Mouse (Mus musculus): Measurements from ENCODE around the gene Wfs1. TPM values are rescaled to one million over a fixed set of nuclear protein-coding genes. Genes with fewer than 3 reads are reported as not detected.
"Not testable (repeated sequence)": the region's sequence is repeated elsewhere in the genome, so short reads cannot be mapped to it uniquely, and the experiment has no call there.

Wfs1 gene
- polyA plus RNA-seq, 1 experiment from 2014 or later, result 5.3 TPM

DNA sequence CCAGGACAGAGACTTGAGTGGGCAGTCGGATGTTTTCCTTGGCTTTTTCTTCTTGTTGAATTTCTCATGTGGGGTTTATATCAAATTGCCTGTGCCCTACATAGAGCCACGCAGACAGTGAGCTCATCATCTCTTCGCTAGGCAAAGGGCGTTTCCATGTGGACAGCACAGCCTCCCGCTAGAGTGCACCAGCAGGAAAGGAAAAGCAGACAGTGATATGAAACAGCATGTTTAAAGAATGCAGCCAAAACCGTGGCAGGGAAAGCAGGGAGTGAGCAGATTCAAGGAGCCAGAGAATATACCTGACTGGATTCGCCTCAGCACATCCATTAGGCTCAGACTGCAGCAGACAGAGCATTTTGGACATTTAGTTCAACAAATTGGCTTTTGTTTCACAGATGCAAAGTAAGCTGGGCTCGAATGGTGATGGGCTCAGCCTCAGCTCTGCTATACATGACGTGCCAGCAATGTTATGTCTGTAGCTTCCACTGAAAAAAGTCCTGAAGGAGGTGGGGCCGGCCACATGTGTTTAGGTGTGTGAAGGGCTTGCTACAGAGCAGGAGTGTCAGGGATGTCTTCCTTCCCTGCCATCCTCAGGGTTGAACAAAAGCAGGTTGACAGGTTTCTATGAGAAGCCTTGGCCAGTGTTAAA, 21.8 kb upstream of the Wfs1 start:
- ATAC-seq, result peak; percentile 50; the same call in 1 of the 2 replicates
- H3K27me3 ChIP-seq, result peaks cover 22% of the 10 kb centered on the region
- H3K9me3 ChIP-seq (replicated peaks), result peaks cover 9% of the 10 kb centered on the region
- no peak overlapping the region for H3K4me3 ChIP-seq
- 67% methylated on average over 10 of the region's 10 CpGs for WGBS
- H3K4me2 ChIP-seq, result no peak overlapping the region
- H3K4me1 ChIP-seq, result peaks cover 3% of the 10 kb centered on the region; the same call in 1 of the 2 replicates
- H3K36me3 ChIP-seq (ENCODE audit: poor library complexity, severe bottlenecking), result no peaks in the 10 kb centered on the region
- no peak overlapping the region for H3K27ac ChIP-seq
- no peak overlapping the region for H3K9ac ChIP-seq

DNA sequence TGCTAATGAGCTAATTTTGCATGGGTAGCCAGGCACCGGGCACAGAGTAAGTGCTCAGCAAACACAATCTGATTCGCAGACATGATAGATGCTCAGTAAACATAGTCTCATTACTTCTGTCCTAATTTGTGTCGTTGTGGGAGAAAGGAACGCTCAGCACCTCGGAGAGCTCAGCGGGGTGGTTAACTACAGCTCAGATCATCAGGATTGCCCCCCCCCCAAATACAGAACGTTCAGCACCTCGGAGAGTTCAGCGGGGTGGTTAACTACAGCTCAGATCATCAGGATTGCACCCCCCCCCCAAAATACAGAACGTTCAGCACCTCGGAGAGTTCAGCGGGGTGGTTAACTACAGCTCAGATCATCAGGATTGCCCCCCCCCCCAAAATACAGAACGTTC, 20.8 kb upstream of the Wfs1 start:
- H3K4me1 ChIP-seq; ATAC-seq; H3K4me3 ChIP-seq; H3K27ac ChIP-seq; H3K9me3 ChIP-seq (replicated peaks); H3K9ac ChIP-seq; H3K36me3 ChIP-seq (ENCODE audit: poor library complexity, severe bottlenecking); H3K4me2 ChIP-seq: not testable (repeated sequence)
- H3K27me3 ChIP-seq, result peaks cover 12% of the 10 kb centered on the region
- 33% methylated on average over 11 of the region's 13 CpGs for WGBS

DNA sequence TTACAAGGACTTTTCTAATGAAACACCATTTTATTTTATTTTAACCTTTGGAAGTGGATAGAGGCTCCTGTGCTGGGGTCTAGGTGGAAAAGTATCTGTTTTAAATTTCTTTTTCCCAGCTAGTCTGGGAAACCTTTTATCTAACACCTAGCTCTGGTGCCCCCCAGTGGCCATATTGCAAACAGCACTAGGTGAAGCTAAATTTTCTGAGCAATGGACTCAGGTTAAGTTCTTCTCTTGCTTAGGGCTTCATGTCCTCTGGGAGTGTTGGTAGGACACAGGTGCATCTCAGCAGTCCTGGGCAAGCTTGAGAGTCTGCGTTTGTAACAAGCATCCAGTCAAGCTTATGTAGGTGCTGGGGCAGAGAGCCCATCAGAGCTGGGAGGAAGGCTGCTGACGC, 13.0 kb upstream of the Wfs1 start:
- Histone ChIP-seq H3K9me3 (replicated peaks) (no peaks in the 10 kb centered on the region), H3K9ac (no peak overlapping the region), H3K27me3 (no peaks in the 10 kb centered on the region), H3K27ac (no peak overlapping the region), H3K4me1 (peaks cover 6% of the 10 kb centered on the region; the same call in 1 of the 2 replicates), H3K4me2 (no peak overlapping the region), H3K4me3 (no peak overlapping the region), H3K36me3 (ENCODE audit: poor library complexity, severe bottlenecking) (no peaks in the 10 kb centered on the region)
- 50% methylated on average over 2 of the region's 2 CpGs for WGBS
- ATAC-seq, result no peak

DNA sequence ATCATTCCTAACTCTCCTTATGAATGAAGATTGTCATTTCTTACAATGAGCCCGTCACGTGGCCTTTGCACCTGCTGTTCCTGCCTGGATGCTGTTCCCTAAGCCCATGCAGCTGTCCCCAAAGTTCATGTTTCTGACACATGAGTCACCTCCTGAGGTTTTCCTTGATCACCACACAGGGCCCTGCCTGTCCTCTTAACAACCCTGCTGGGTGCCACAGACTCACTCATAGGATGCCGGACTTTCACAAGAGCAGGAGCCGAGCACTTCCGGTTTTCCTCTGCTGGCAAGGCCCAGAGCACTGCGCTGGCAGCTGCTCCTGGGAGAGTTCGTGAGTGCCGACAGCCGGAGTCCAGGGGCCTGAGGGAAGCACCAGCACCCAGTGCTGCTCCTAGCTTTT, 12.0 kb upstream of the Wfs1 start:
- Histone ChIP-seq H3K4me2 (no peak overlapping the region), H3K27ac (no peak overlapping the region), H3K27me3 (no peaks in the 10 kb centered on the region), H3K36me3 (ENCODE audit: poor library complexity, severe bottlenecking) (no peaks in the 10 kb centered on the region), H3K4me1 (peaks cover 6% of the 10 kb centered on the region; the same call in 1 of the 2 replicates), H3K4me3 (no peak overlapping the region), H3K9ac (no peak overlapping the region), H3K9me3 (replicated peaks) (no peaks in the 10 kb centered on the region)
- no peak for ATAC-seq
- 87% methylated on average over 9 of the region's 9 CpGs for WGBS

DNA sequence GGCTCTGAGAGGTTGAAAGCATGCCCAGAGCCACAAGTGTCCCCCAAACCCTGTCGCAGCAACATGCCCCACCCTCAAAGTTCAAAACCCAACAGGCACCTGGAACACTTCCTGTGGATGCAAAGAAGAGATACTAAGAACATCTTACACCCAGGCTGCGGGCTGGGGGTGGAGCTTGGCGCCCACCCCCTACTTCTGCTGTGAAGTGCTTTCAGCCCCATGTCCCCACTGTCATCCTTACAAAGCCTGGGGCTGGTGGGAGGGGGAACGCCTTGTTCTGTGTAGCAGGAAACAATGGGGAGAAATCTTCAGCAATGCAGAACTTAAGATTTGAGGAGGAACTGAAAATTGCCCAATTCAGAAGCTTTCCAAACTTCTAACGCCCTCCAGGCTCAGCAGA, 9.0 kb upstream of the Wfs1 start:
- H3K9me3 ChIP-seq (replicated peaks), result no peaks in the 10 kb centered on the region; the same call in 1 of the 2 replicates
- H3K4me2 ChIP-seq, result no peak overlapping the region
- no peak overlapping the region for H3K9ac ChIP-seq
- peaks cover 6% of the 10 kb centered on the region; the same call in 1 of the 2 replicates for H3K4me1 ChIP-seq
- ATAC-seq, result no peak
- H3K27me3 ChIP-seq, result no peaks in the 10 kb centered on the region
- no peak overlapping the region for H3K4me3 ChIP-seq
- H3K27ac ChIP-seq, result no peak overlapping the region
- WGBS, result 55% methylated on average over 5 of the region's 5 CpGs
- no peaks in the 10 kb centered on the region for H3K36me3 ChIP-seq (ENCODE audit: poor library complexity, severe bottlenecking)

DNA sequence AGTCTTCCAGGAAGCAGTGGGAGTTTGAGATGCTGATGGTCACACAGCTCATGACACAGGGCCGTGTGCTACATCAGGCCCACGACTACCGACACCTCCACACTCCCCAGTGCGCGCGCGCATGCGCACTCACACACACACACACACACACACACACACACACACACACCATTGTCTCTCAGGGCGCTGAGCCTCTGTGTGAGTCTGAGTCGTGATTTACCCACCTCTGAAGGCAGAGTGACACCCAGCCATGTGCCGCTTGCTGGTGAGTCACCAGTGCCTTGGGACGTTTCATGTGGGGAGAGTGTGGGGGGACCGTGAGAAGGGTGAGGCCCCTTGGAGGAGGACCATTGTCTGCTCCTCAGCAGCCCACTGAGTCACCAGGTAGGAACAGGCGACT, 7.4 kb upstream of the Wfs1 start:
- H3K27me3 ChIP-seq, result no peaks in the 10 kb centered on the region
- no peak overlapping the region for H3K4me3 ChIP-seq
- no peak overlapping the region for H3K27ac ChIP-seq
- ATAC-seq, result no peak
- H3K9ac ChIP-seq, result no peak overlapping the region
- 92% methylated on average over 13 of the region's 14 CpGs for WGBS
- H3K4me2 ChIP-seq, result no peak overlapping the region
- H3K36me3 ChIP-seq (ENCODE audit: poor library complexity, severe bottlenecking), result no peaks in the 10 kb centered on the region
- peaks cover 6% of the 10 kb centered on the region; the same call in 1 of the 2 replicates for H3K4me1 ChIP-seq
- no peaks in the 10 kb centered on the region; the same call in 1 of the 2 replicates for H3K9me3 ChIP-seq (replicated peaks)

DNA sequence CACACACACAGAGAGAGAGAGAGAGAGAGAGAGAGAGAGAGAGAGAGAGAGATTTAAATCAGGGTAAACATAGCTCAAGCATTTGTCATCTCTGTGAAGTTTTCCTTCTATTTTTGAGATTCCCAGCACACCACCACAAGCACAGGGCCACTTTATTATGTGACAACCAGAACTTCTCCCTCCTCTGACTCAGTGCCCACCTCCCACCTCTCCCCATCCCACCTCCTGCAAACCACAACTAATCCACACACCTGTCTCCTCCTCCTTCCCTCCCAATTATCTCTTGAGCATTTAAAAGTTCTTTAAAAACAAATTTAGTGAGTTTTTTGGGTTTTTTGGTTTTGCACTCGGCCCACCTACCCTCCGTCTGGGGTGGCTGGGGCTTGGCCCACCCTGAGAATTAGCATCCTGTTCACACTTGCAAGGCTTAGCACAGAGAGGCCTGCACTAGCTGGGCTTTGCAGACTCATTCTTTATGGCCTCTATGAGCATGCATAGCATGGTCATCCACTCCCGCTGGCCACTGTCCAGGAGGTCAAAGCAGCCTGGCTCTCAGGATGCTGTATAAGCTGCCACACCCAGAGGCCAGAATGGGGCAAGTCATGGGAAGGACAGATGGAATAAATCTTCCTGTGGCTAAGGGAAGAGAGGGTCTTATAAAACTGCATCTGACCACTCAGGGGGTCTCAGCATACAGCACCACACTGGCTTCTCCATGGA, 1.8 kb upstream of the Wfs1 start:
- ATAC-seq, result no peak
- 86% methylated on average over 3 of the region's 3 CpGs for WGBS
- H3K27ac ChIP-seq, result no peak overlapping the region

DNA sequence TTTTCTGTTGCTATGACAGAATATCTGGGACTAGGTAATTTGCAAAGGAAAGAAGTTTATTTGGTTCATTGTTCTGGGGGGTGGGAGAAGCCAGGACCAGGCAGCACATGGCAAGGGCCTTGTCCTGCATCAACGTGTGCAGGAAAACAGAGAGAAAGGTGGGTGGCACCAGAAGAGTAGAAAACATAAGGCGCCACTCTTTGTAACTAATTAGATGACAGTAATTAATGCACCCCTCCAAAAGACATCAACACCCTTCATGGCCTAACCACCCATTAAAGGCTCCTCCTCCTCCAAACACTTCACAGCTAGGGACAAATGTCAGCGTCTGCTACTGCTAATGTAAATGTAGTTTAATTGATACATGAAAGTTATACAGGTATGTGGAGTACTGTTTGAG, 1.2 kb upstream of the Wfs1 start:
- H3K27me3 ChIP-seq, result no peaks in the 10 kb centered on the region
- no peak overlapping the region for H3K4me3 ChIP-seq
- 33% methylated on average over 3 of the region's 3 CpGs for WGBS
- H3K36me3 ChIP-seq (ENCODE audit: poor library complexity, severe bottlenecking), result no peaks in the 10 kb centered on the region
- H3K4me1 ChIP-seq, result peaks cover 22% of the 10 kb centered on the region
- no peak overlapping the region for H3K27ac ChIP-seq
- H3K9me3 ChIP-seq (replicated peaks), result no peaks in the 10 kb centered on the region; the same call in 1 of the 2 replicates
- H3K4me2 ChIP-seq, result no peak overlapping the region
- no peak for ATAC-seq
- no peak overlapping the region for H3K9ac ChIP-seq

More for the DNA sequence above, 1.8 kb upstream of the Wfs1 start:
- Histone ChIP-seq H3K4me1 (peaks cover 22% of the 10 kb centered on the region), H3K4me2 (no peak overlapping the region), H3K36me3 (ENCODE audit: poor library complexity, severe bottlenecking) (no peaks in the 10 kb centered on the region), H3K9ac (no peak overlapping the region), H3K27me3 (no peaks in the 10 kb centered on the region), H3K9me3 (replicated peaks) (no peaks in the 10 kb centered on the region; the same call in 1 of the 2 replicates), H3K4me3 (no peak overlapping the region)

DNA sequence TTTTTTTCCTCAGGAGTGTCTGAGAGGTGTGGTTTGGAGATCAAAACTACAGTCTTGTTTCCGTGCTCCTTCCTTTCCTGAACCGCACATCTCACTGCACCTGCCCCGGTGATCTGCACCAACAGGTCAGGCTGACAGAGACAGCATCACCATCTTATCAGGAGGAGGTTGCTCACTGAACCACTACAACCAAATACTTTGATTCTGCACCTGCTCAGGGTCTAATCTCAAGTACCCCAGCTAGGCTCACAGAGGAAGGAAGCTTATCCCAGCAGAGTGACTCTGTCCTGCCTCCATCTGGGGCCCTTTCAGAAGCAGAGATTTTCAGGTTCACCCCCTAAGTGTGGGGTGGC, 596 bp upstream of the Wfs1 start:
- Histone ChIP-seq H3K9me3 (replicated peaks) (no peaks in the 10 kb centered on the region; the same call in 1 of the 2 replicates), H3K4me3 (peak overlapping the region; percentile 51), H3K4me2 (peak overlapping the region; percentile 84), H3K27ac (no peak overlapping the region), H3K9ac (0 out of 2 replicates have a peak overlapping the region, but pooled peaks have one; percentile 16), H3K4me1 (peaks cover 22% of the 10 kb centered on the region), H3K36me3 (ENCODE audit: poor library complexity, severe bottlenecking) (no peaks in the 10 kb centered on the region), H3K27me3 (no peaks in the 10 kb centered on the region)
- 6% methylated on average over 3 of the region's 3 CpGs for WGBS
- ATAC-seq, result no peak

DNA sequence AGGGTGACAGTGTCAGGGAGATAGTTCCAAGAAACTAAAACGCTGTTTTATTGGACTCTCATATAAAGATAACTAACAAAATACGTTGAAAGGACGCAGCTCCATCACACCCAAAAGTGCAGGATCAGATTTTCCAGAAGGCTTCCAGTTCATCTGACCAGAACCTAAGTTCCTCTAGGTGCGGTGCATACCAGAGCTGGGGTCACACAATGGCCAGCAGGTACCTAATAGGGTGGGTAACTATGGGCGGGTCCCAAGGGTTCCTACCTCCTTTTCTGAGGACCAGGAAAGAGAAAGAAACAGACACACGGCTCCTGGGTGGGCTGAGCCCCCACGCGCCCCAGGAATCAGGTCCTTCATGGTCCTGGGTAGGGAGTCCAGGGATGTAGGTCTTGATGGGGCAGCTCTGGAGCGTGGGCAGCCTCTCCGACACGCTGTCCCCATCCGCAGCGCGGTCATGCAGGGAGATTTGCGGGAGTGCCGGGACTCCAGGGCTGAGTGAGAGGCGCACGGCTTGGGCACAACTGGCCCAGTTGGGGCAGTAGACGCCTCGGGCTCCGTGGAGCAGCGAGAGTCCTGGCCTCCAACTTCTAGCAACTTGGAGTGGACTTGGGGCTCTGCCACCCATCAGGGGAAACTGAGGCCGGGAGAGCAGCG, 753 bp downstream of the Wfs1 start:
- H3K9me3 ChIP-seq (replicated peaks), result no peaks in the 10 kb centered on the region; the same call in 1 of the 2 replicates
- H3K4me1 ChIP-seq, result peaks cover 22% of the 10 kb centered on the region
- no peak overlapping the region for H3K27ac ChIP-seq
- no peaks in the 10 kb centered on the region for H3K36me3 ChIP-seq (ENCODE audit: poor library complexity, severe bottlenecking)
- H3K27me3 ChIP-seq, result no peaks in the 10 kb centered on the region
- ATAC-seq, result peak; percentile 57
- peak overlapping the region; percentile 66 for H3K9ac ChIP-seq
- peak overlapping the region; percentile 51 for H3K4me3 ChIP-seq
- 10% methylated on average over 22 of the region's 24 CpGs for WGBS
- H3K4me2 ChIP-seq, result peak overlapping the region; percentile 84

DNA sequence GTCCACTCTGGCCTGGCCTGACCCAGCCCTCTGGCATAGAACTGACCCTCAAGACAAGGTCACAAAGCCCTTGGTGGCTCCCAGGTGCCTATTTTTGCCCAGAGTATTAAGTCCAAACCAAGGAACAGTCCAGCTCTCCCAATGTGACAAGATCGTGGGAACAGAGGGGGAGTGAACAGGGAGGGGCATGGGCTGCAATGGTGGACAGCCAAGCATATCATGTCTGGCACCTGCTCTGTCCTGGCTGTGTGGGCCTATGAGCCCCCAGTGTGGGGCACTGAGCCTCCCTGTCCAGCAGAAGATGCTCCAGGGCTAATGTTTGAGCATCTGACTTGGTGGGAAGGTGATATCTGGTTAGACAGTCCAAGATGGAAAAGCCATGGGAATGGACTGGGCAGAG, 2.4 kb downstream of the Wfs1 start:
- Histone ChIP-seq H3K27ac (no peak overlapping the region), H3K4me1 (peaks cover 31% of the 10 kb centered on the region), H3K27me3 (no peaks in the 10 kb centered on the region), H3K9me3 (replicated peaks) (no peaks in the 10 kb centered on the region), H3K4me3 (no peak overlapping the region), H3K4me2 (no peak overlapping the region), H3K9ac (no peak overlapping the region), H3K36me3 (ENCODE audit: poor library complexity, severe bottlenecking) (no peaks in the 10 kb centered on the region)
- 82% methylated on average over 1 of the region's 1 CpGs for WGBS
- ATAC-seq, result no peak

DNA sequence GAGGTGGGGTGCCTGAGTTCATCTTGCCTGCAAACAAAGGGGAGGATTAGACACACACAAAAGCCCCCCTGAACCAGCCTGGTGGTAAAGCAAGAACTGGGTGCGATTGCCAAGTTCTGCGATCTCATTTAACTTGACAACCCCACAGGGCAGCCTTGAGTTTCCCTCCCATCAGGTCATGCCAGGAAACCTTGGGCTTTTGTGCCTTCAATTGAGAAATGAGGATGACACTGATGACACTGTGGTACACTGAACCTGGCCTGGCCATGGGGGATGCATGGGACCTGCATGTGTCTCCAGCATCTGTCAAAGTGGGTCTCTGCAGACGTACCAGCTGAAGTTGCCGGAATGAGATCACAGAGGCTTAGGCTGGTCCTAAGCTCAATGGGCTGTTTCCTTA, 6.7 kb downstream of the Wfs1 start:
- ATAC-seq, result no peak
- H3K9ac ChIP-seq, result no peak overlapping the region; the same call in 1 of the 2 replicates
- no peak overlapping the region for H3K4me2 ChIP-seq
- no peaks in the 10 kb centered on the region for H3K9me3 ChIP-seq (replicated peaks)
- no peak overlapping the region for H3K4me3 ChIP-seq
- peaks cover 9% of the 10 kb centered on the region; the same call in 1 of the 2 replicates for H3K4me1 ChIP-seq
- H3K27ac ChIP-seq, result no peak overlapping the region
- WGBS, result 62% methylated on average over 4 of the region's 4 CpGs
- H3K36me3 ChIP-seq (ENCODE audit: poor library complexity, severe bottlenecking), result no peaks in the 10 kb centered on the region
- no peaks in the 10 kb centered on the region for H3K27me3 ChIP-seq
